Mouse (Mus musculus): ENCODE measurements at regions not wholly inside any gene's neighbourhood (a gene's known extent, or its start where the extent isn't known, plus 50 kb on each side); places are given as distances from the start of the nearest gene placed in this dataset.

GRCm38 (mm10) chr9:47229296-47229695 is 230.8 kb downstream of the Gm4791 start:
- no peak overlapping the region for H3K27ac ChIP-seq
- no peaks in the 10 kb centered on the region for H3K4me1 ChIP-seq
- H3K27me3 ChIP-seq, result no peaks in the 10 kb centered on the region
- no peak for ATAC-seq (ENCODE audit: low FRiP score)
- WGBS, result 80% methylated on average over 6 of the region's 6 CpGs
- no peak overlapping the region for H3K4me2 ChIP-seq
- no peak overlapping the region for H3K4me3 ChIP-seq (replicated peaks)
- no peak overlapping the region for H3K9ac ChIP-seq
- H3K36me3 ChIP-seq (replicated peaks), result no peaks in the 10 kb centered on the region
- H3K9me3 ChIP-seq, result no peaks in the 10 kb centered on the region

- Histone ChIP-seq H3K4me3 (replicated peaks) (no peak overlapping the region), H3K4me1 (no peaks in the 10 kb centered on the region), H3K9me3 (no peaks in the 10 kb centered on the region), H3K9ac (no peak overlapping the region), H3K4me2 (no peak overlapping the region), H3K27ac (no peak overlapping the region), H3K27me3 (no peaks in the 10 kb centered on the region), H3K36me3 (replicated peaks) (no peaks in the 10 kb centered on the region)
- WGBS, result 92% methylated on average over 8 of the region's 8 CpGs
- no peak for ATAC-seq (ENCODE audit: low FRiP score)
Observed at GRCm38 (mm10) chr9:47240950-47241349, 242.4 kb downstream of the Gm4791 start.

GRCm38 (mm10) chr9:47242051-47242450 is 243.5 kb downstream of the Gm4791 start:
- H3K4me3 ChIP-seq (replicated peaks), result no peak overlapping the region
- ATAC-seq (ENCODE audit: low FRiP score), result no peak
- no peaks in the 10 kb centered on the region for H3K36me3 ChIP-seq (replicated peaks)
- no peaks in the 10 kb centered on the region for H3K27me3 ChIP-seq
- 89% methylated on average over 6 of the region's 6 CpGs for WGBS
- H3K4me1 ChIP-seq, result no peaks in the 10 kb centered on the region
- no peak overlapping the region for H3K4me2 ChIP-seq
- no peaks in the 10 kb centered on the region for H3K9me3 ChIP-seq
- H3K27ac ChIP-seq, result no peak overlapping the region
- no peak overlapping the region for H3K9ac ChIP-seq

- H3K27me3 ChIP-seq, result no peaks in the 10 kb centered on the region
- H3K4me3 ChIP-seq (replicated peaks), result no peak overlapping the region
- WGBS, result 77% methylated on average over 8 of the region's 8 CpGs
- no peak overlapping the region for H3K27ac ChIP-seq
- H3K36me3 ChIP-seq (replicated peaks), result no peaks in the 10 kb centered on the region
- no peak overlapping the region for H3K9ac ChIP-seq
- no peak overlapping the region for H3K4me2 ChIP-seq
- no peaks in the 10 kb centered on the region for H3K4me1 ChIP-seq
- no peak for ATAC-seq (ENCODE audit: low FRiP score)
- H3K9me3 ChIP-seq, result no peaks in the 10 kb centered on the region
Observed at GRCm38 (mm10) chr9:47242526-47242925, 244.0 kb downstream of the Gm4791 start.

- H3K4me2 ChIP-seq, result no peak overlapping the region
- H3K36me3 ChIP-seq (replicated peaks), result no peaks in the 10 kb centered on the region
- no peak for ATAC-seq (ENCODE audit: low FRiP score)
- H3K9me3 ChIP-seq, result peaks cover 5% of the 10 kb centered on the region; the same call in 1 of the 2 replicates
- no peaks in the 10 kb centered on the region for H3K27me3 ChIP-seq
- WGBS, result 84% methylated on average over 3 of the region's 3 CpGs
- 0 out of 2 replicates have a peak, but pooled peaks cover 3% of the 10 kb centered on the region for H3K4me1 ChIP-seq
- H3K9ac ChIP-seq, result no peak overlapping the region
- no peak overlapping the region for H3K4me3 ChIP-seq (replicated peaks)
- H3K27ac ChIP-seq, result no peak overlapping the region
Observed at GRCm38 (mm10) chr9:47249029-47249428, 250.5 kb downstream of the Gm4791 start.

GRCm38 (mm10) chr9:47251160-47251559 is 252.6 kb downstream of the Gm4791 start:
- 86% methylated on average over 2 of the region's 2 CpGs for WGBS
- no peak overlapping the region for H3K4me2 ChIP-seq
- no peak for ATAC-seq (ENCODE audit: low FRiP score)

GRCm38 (mm10) chr9:47253836-47254657 is 255.5 kb downstream of the Gm4791 start:
- no peak overlapping the region for H3K4me3 ChIP-seq (replicated peaks)
- no peaks in the 10 kb centered on the region for H3K27me3 ChIP-seq
- 0 out of 2 replicates have a peak, but pooled peaks cover 3% of the 10 kb centered on the region for H3K4me1 ChIP-seq
- no peak overlapping the region for H3K27ac ChIP-seq
- WGBS, result 63% methylated on average over 13 of the region's 13 CpGs
- no peaks in the 10 kb centered on the region for H3K36me3 ChIP-seq (replicated peaks)
- no peak overlapping the region for H3K4me2 ChIP-seq
- no peak overlapping the region for H3K9ac ChIP-seq
- ATAC-seq (ENCODE audit: low FRiP score), result no peak
- H3K9me3 ChIP-seq, result peaks cover 5% of the 10 kb centered on the region; the same call in 1 of the 2 replicates

More at GRCm38 (mm10) chr9:47251160-47251559, 252.6 kb downstream of the Gm4791 start:
- H3K27me3 ChIP-seq, result no peaks in the 10 kb centered on the region
- no peak overlapping the region for H3K4me3 ChIP-seq (replicated peaks)
- H3K27ac ChIP-seq, result no peak overlapping the region
- no peak overlapping the region for H3K9ac ChIP-seq
- peaks cover 5% of the 10 kb centered on the region; the same call in 1 of the 2 replicates for H3K9me3 ChIP-seq
- H3K4me1 ChIP-seq, result 0 out of 2 replicates have a peak, but pooled peaks cover 3% of the 10 kb centered on the region
- no peaks in the 10 kb centered on the region for H3K36me3 ChIP-seq (replicated peaks)

GRCm38 (mm10) chr9:47265946-47266490 is 264.0 kb upstream of the Cadm1 start:
- H3K9me3 ChIP-seq, result no peaks in the 10 kb centered on the region
- 0 out of 2 replicates have a peak, but pooled peaks cover 9% of the 10 kb centered on the region for H3K27me3 ChIP-seq
- 0 out of 2 replicates have a peak, but pooled peaks have one; percentile 11 for ATAC-seq (ENCODE audit: low FRiP score)
- H3K4me1 ChIP-seq, result peaks cover 12% of the 10 kb centered on the region; the same call in 1 of the 2 replicates
- no peaks in the 10 kb centered on the region for H3K36me3 ChIP-seq (replicated peaks)
- H3K4me3 ChIP-seq (replicated peaks), result no peak overlapping the region
- 52% methylated on average over 9 of the region's 9 CpGs for WGBS
- H3K4me2 ChIP-seq, result no peak overlapping the region
- 0 out of 2 replicates have a peak overlapping the region, but pooled peaks have one; percentile 2 for H3K9ac ChIP-seq
- no peak overlapping the region for H3K27ac ChIP-seq

- ATAC-seq (ENCODE audit: low FRiP score), result no peak
- 45% methylated on average over 12 of the region's 12 CpGs for WGBS
- no peak overlapping the region for H3K27ac ChIP-seq
Observed at GRCm38 (mm10) chr9:47276303-47277005, 253.5 kb upstream of the Cadm1 start.

GRCm38 (mm10) chr9:47279410-47279809 is 250.6 kb upstream of the Cadm1 start:
- Histone ChIP-seq H3K27ac (peak overlapping the region; percentile 92), H3K9me3 (no peaks in the 10 kb centered on the region), H3K4me1 (peaks cover 50% of the 10 kb centered on the region), H3K36me3 (replicated peaks) (no peaks in the 10 kb centered on the region), H3K27me3 (peaks cover 9% of the 10 kb centered on the region), H3K4me2 (0 out of 2 replicates have a peak overlapping the region, but pooled peaks have one; percentile 8), H3K9ac (no peak overlapping the region), H3K4me3 (replicated peaks) (no peak overlapping the region)
- ATAC-seq (ENCODE audit: low FRiP score), result peak; percentile 43
- 54% methylated on average over 6 of the region's 6 CpGs for WGBS

More at GRCm38 (mm10) chr9:47276303-47277005, 253.5 kb upstream of the Cadm1 start:
- H3K4me3 ChIP-seq (replicated peaks), result no peak overlapping the region
- peaks cover 8% of the 10 kb centered on the region; the same call in 1 of the 2 replicates for H3K27me3 ChIP-seq
- no peak overlapping the region for H3K4me2 ChIP-seq
- H3K9ac ChIP-seq, result no peak overlapping the region
- H3K36me3 ChIP-seq (replicated peaks), result no peaks in the 10 kb centered on the region
- H3K4me1 ChIP-seq, result peaks cover 39% of the 10 kb centered on the region
- H3K9me3 ChIP-seq, result no peaks in the 10 kb centered on the region

- Histone ChIP-seq H3K27ac (peak overlapping the region; percentile 92), H3K36me3 (replicated peaks) (no peaks in the 10 kb centered on the region), H3K4me1 (peaks cover 50% of the 10 kb centered on the region), H3K9ac (no peak overlapping the region; the same call in 1 of the 2 replicates), H3K4me3 (replicated peaks) (no peak overlapping the region), H3K27me3 (peaks cover 9% of the 10 kb centered on the region), H3K9me3 (no peaks in the 10 kb centered on the region), H3K4me2 (peak overlapping the region; percentile 31)
- ATAC-seq (ENCODE audit: low FRiP score), result peak; percentile 73
- WGBS, result 8% methylated on average over 7 of the region's 7 CpGs
Observed at GRCm38 (mm10) chr9:47280146-47280545, 249.8 kb upstream of the Cadm1 start.

GRCm38 (mm10) chr9:47280598-47280997 is 249.4 kb upstream of the Cadm1 start:
- no peak overlapping the region for H3K4me3 ChIP-seq (replicated peaks)
- H3K4me1 ChIP-seq, result peaks cover 47% of the 10 kb centered on the region
- H3K4me2 ChIP-seq, result peak overlapping the region; percentile 31
- peak overlapping the region; percentile 92 for H3K27ac ChIP-seq
- H3K36me3 ChIP-seq (replicated peaks), result no peaks in the 10 kb centered on the region
- H3K9me3 ChIP-seq, result no peaks in the 10 kb centered on the region
- 12% methylated on average over 8 of the region's 8 CpGs for WGBS
- ATAC-seq (ENCODE audit: low FRiP score), result peak; percentile 74
- no peak overlapping the region; the same call in 1 of the 2 replicates for H3K9ac ChIP-seq
- H3K27me3 ChIP-seq, result peaks cover 9% of the 10 kb centered on the region

Measured in forebrain, embryonic 12.5 days (tissue).